ENCODE assay signal across 7 mouse cellular contexts in genomic region chr4:46507736-46508460, GRCm38 (mm10). TPM values are rescaled to one million over a fixed set of nuclear protein-coding genes. Genes with fewer than 3 reads are reported as not detected.
DNase-seq lines count a peak whose midpoint lies in the region; ATAC-seq lines count a peak whose summit lies in the region.

No protein-coding gene starts in this region.

- H3K27me3 ChIP-seq in intestine, embryonic 15.5 days (replicated peaks): no peaks in the 10 kb centered on the region
- H3K27me3 ChIP-seq in limb, embryonic 10.5 days (ENCODE audit: low read depth, poor library complexity, severe bottlenecking): peaks cover 34% of the 10 kb centered on the region
- H3K27me3 ChIP-seq in midbrain, embryonic 11.5 days (ENCODE audit: control insufficient read depth, insufficient read depth, low read length): peaks cover 15% of the 10 kb centered on the region

- H3K9me3 ChIP-seq in intestine, embryonic 15.5 days: no peaks in the 10 kb centered on the region
- no peaks in the 10 kb centered on the region for H3K9me3 ChIP-seq in limb, embryonic 10.5 days (replicated peaks)
- no peaks in the 10 kb centered on the region for H3K9me3 ChIP-seq in midbrain, embryonic 11.5 days (ENCODE audit: control insufficient read depth, low read length)

- peak overlapping the region; percentile 66; the same call in 1 of the 2 replicates for H3K4me3 ChIP-seq in intestine, embryonic 15.5 days (replicated peaks)
- peak overlapping the region; percentile 62 for H3K4me3 ChIP-seq in limb, embryonic 10.5 days
- no peak overlapping the region for H3K4me3 ChIP-seq in midbrain, embryonic 11.5 days (ENCODE audit: low read depth, low read length)

- H3K4me2 ChIP-seq in intestine, embryonic 15.5 days (replicated peaks): peak overlapping the region; percentile 97
- H3K4me2 ChIP-seq in midbrain, embryonic 11.5 days: peak overlapping the region; percentile 79; the same call in 1 of the 2 replicates

- H3K36me3 ChIP-seq in intestine, embryonic 15.5 days: no peaks in the 10 kb centered on the region
- peaks cover 18% of the 10 kb centered on the region for H3K36me3 ChIP-seq in limb, embryonic 10.5 days
- 0 out of 2 replicates have a peak, but pooled peaks cover under 1% of the 10 kb centered on the region for H3K36me3 ChIP-seq in midbrain, embryonic 11.5 days (ENCODE audit: control insufficient read depth, insufficient read depth, low read length)

- peaks cover 6% of the 10 kb centered on the region for H3K4me1 ChIP-seq in intestine, embryonic 15.5 days (replicated peaks)
- H3K4me1 ChIP-seq in limb, embryonic 10.5 days: peaks cover 12% of the 10 kb centered on the region
- no peaks in the 10 kb centered on the region; the same call in 1 of the 2 replicates for H3K4me1 ChIP-seq in midbrain, embryonic 11.5 days (ENCODE audit: control insufficient read depth, insufficient read depth, low read length)

- no peak overlapping the region for H3K27ac ChIP-seq in intestine, embryonic 15.5 days
- no peak overlapping the region for H3K27ac ChIP-seq in limb, embryonic 10.5 days
- H3K27ac ChIP-seq in midbrain, embryonic 11.5 days (ENCODE audit: low read depth, low read length): no peak overlapping the region

- peak; percentile 91 for DNase-seq in adrenal gland, postnatal 10 days
- peak; percentile 69 for DNase-seq in embryo, embryonic 9.5 days (ENCODE audit: extremely low spot score)
- peak; percentile 60 to 81 for DNase-seq in gastrocnemius, postnatal 4 days (ENCODE audit: low spot score in 2 of 2)
- peak; percentile 77 for DNase-seq in limb, embryonic 10.5 days (ENCODE audit: low spot score)
- peak; percentile 95 for DNase-seq in midbrain, embryonic 11.5 days (ENCODE audit: low spot score, missing footprints)
- peak; percentile 63 to 83 for DNase-seq in spleen, adult 18-20 months

- WGBS in intestine, embryonic 15.5 days: 13% methylated on average over 16 of the region's 16 CpGs
- WGBS in limb, embryonic 10.5 days: 11% methylated on average over 16 of the region's 16 CpGs
- WGBS in midbrain, embryonic 11.5 days: 12% methylated on average over 16 of the region's 16 CpGs

- H3K9ac ChIP-seq in intestine, embryonic 15.5 days: no peak overlapping the region
- H3K9ac ChIP-seq in midbrain, embryonic 11.5 days (ENCODE audit: low read length): no peak overlapping the region

- ATAC-seq in intestine, embryonic 15.5 days: peak; percentile 70
- no peak for ATAC-seq in midbrain, embryonic 11.5 days (ENCODE audit: low FRiP score)

RNA-seq across cellular contexts. Expression of gene Nans, which starts 18.9 kb away (rescaled TPM):
- 10 to 100 TPM; 38.3 to 41.0 TPM for total RNA-seq in adrenal gland, postnatal 10 days (2021)
- 10 to 100 TPM; 54.0 to 60.9 TPM for total RNA-seq in gastrocnemius, postnatal 4 days (2021)
- polyA plus RNA-seq in intestine, embryonic 15.5 days (2015; fragmentation: Nextera tagmentation; extraction: Ambion mirVana): 102 and 113 TPM in 2 replicates
- 87.2 and 96.1 TPM in 2 replicates for polyA plus RNA-seq in limb, embryonic 10.5 days (2016; fragmentation: Nextera tagmentation; extraction: Ambion mirVana)
- polyA plus RNA-seq in midbrain, embryonic 11.5 days (2014; fragmentation: Nextera tagmentation; extraction: Ambion mirVana): 76.0 and 76.5 TPM in 2 replicates

RNA-seq across cellular contexts. Expression of gene Trim14, which starts 28.0 kb away (rescaled TPM):
- total RNA-seq in adrenal gland, postnatal 10 days (2021): 1 to 10 TPM; 5.1 to 8.7 TPM
- 1 to 10 TPM; 1.5 to 3.1 TPM for total RNA-seq in gastrocnemius, postnatal 4 days (2021)
- polyA plus RNA-seq in intestine, embryonic 15.5 days (2015; fragmentation: Nextera tagmentation; extraction: Ambion mirVana): 11.4 and 12.6 TPM in 2 replicates
- polyA plus RNA-seq in limb, embryonic 10.5 days (2016; fragmentation: Nextera tagmentation; extraction: Ambion mirVana): 0.64 and 0.78 TPM in 2 replicates
- polyA plus RNA-seq in midbrain, embryonic 11.5 days (2014; fragmentation: Nextera tagmentation; extraction: Ambion mirVana): 0.46 and 0.99 TPM in 2 replicates

RNA-seq across cellular contexts. Expression of gene Anp32b, which starts 57.2 kb away (rescaled TPM):
- 100 to 1,000 TPM; 136 to 141 TPM for total RNA-seq in adrenal gland, postnatal 10 days (2021)
- 100 to 1,000 TPM; 121 to 131 TPM for total RNA-seq in gastrocnemius, postnatal 4 days (2021)
- polyA plus RNA-seq in intestine, embryonic 15.5 days (2015; fragmentation: Nextera tagmentation; extraction: Ambion mirVana): 260 and 262 TPM in 2 replicates
- 405 and 451 TPM in 2 replicates for polyA plus RNA-seq in limb, embryonic 10.5 days (2016; fragmentation: Nextera tagmentation; extraction: Ambion mirVana)
- 285 and 311 TPM in 2 replicates for polyA plus RNA-seq in midbrain, embryonic 11.5 days (2014; fragmentation: Nextera tagmentation; extraction: Ambion mirVana)
